Mouse (Mus musculus) lung, postnatal 25 days (tissue): ENCODE data around the gene Itpkb.

Experiments
- DNase-seq: peaks from one replicate; pipeline ENCODE4 v3.0.0; 2022; ENCODE audit warnings: low spot score

Gene Itpkb

GRCm38 (mm10) chr1:180343434-180344210 lies 13.3 kb downstream of the Itpkb start:
- DNase-seq: no peak

GRCm38 (mm10) chr1:180345098-180345497 lies 14.8 kb downstream of the Itpkb start:
- DNase-seq: no peak

GRCm38 (mm10) chr1:180347059-180347458 lies 16.8 kb downstream of the Itpkb start:
- no peak for DNase-seq

GRCm38 (mm10) chr1:180347907-180348306 lies 17.6 kb downstream of the Itpkb start:
- no peak for DNase-seq

- no peak for DNase-seq
These were observed 18.8 kb downstream of the Itpkb start for GRCm38 (mm10) chr1:180349090-180349489.

- DNase-seq: no peak
These were observed 22.0 kb downstream of the Itpkb start for GRCm38 (mm10) chr1:180352258-180352657.

GRCm38 (mm10) chr1:180354129-180354528 lies 23.8 kb downstream of the Itpkb start:
- DNase-seq: no peak

GRCm38 (mm10) chr1:180354976-180355730 lies 24.9 kb downstream of the Itpkb start:
- no peak for DNase-seq

GRCm38 (mm10) chr1:180356176-180356575 lies 25.9 kb downstream of the Itpkb start:
- DNase-seq: no peak

- no peak for DNase-seq
These were observed 26.6 kb downstream of the Itpkb start for GRCm38 (mm10) chr1:180356857-180357256.

GRCm38 (mm10) chr1:180357893-180358331 lies 27.6 kb downstream of the Itpkb start:
- no peak for DNase-seq

- DNase-seq: no peak
These were observed 28.2 kb downstream of the Itpkb start for GRCm38 (mm10) chr1:180358466-180358865.

- no peak for DNase-seq
These were observed 29.0 kb downstream of the Itpkb start for GRCm38 (mm10) chr1:180359311-180359710.

GRCm38 (mm10) chr1:180362176-180362575 lies 31.9 kb downstream of the Itpkb start:
- no peak for DNase-seq

- no peak for DNase-seq
These were observed 32.6 kb downstream of the Itpkb start for GRCm38 (mm10) chr1:180362844-180363243.

GRCm38 (mm10) chr1:180363317-180363716 lies 33.0 kb downstream of the Itpkb start:
- DNase-seq: peak; percentile 71

- peak; percentile 72 for DNase-seq
These were observed 33.7 kb downstream of the Itpkb start for GRCm38 (mm10) chr1:180364005-180364404.

GRCm38 (mm10) chr1:180364720-180365119 lies 34.4 kb downstream of the Itpkb start:
- DNase-seq: no peak

- DNase-seq: peak; percentile 97
These were observed 35.0 kb downstream of the Itpkb start for GRCm38 (mm10) chr1:180365180-180365810.

- DNase-seq: no peak
These were observed 35.9 kb downstream of the Itpkb start for GRCm38 (mm10) chr1:180365983-180366811.

- DNase-seq: no peak
These were observed 36.8 kb downstream of the Itpkb start for GRCm38 (mm10) chr1:180367045-180367619.
